Mouse (Mus musculus) regulatory T cell (primary cell): ENCODE data around the gene Itprip.

ENCODE experiments used
- in situ Hi-C: fragments of 300-600 bp; cut with MboI, MseI; formaldehyde crosslinking; loops from one replicate; pipeline ENCODE4 v1.15.1; 2025; ENCODE audit warnings: high pct_unique_total_duplicates

Itprip gene

GRCm38 (mm10) chr19:47915251-47915650, 3.8 kb downstream of the Itprip start:
- in situ Hi-C loops, result no loop called here

DNA sequence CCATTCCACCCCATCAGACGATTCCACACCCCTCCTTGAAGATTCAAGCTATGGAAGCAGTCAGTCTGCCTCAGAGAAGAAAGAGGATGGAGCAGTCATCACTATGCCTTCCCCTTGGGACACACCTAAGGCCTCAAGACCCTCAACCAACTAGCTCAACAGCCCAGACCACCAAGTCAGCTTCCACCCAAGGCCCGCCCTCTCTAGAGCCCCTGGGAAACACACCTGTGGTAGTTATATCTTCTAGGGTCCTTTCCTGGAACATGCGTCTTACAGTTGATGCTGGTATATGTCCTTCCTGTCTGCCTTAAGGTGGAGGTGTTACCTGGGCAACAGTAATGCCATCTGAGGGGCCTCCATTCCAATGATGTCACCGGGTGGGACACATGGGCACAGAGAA, 4.9 kb downstream of the Itprip start:
- in situ Hi-C loops, result no loop called here

DNA sequence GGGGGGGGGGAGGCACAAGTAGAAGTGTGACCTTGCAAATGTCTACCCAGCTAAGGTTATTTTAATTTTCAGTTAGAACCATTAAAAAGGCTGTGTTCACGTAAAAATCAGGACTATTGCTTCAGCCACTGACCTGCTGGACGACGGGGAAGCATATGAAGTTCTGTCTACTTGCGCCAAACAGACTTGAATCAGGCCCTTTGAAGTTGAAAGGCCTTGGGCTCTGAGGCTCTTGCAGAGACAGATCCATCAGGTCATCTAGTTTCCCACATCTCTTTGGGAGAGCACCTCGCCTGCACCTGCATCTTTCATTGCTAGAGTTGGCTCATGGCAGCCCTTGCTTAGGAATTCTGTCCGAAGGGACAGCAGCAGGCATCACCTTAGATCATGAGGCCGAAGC, 5.8 kb downstream of the Itprip start:
- in situ Hi-C loops, result no loop called here

DNA sequence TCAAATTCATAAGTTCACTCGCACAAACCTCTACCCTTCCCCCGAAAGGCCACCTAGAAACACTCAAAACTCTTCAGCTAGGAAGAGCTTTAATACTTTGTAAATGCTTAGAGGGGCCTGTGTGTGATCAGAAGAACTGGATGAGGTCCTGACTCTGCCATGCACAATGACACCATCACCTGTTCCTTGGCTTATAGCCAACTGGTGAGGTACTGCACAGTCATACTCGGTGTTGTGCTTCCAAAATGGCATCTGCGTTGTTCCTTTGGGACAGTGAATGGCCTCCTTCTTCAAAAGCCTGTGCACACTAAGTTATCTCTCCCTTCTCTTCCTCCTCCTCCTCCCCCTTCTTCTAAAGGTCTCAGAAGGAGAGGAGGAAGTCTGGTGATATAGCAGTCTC, 8.3 kb downstream of the Itprip start:
- in situ Hi-C loops, result no loop called here

- in situ Hi-C loops, result no loop called here
These were observed 8.9 kb downstream of the Itprip start for GRCm38 (mm10) chr19:47910117-47910618.

- in situ Hi-C loops, result no loop called here
These were observed 9.5 kb downstream of the Itprip start for GRCm38 (mm10) chr19:47909387-47910116.

- in situ Hi-C loops, result no loop called here
These were observed 10.1 kb downstream of the Itprip start for GRCm38 (mm10) chr19:47908961-47909371.

DNA sequence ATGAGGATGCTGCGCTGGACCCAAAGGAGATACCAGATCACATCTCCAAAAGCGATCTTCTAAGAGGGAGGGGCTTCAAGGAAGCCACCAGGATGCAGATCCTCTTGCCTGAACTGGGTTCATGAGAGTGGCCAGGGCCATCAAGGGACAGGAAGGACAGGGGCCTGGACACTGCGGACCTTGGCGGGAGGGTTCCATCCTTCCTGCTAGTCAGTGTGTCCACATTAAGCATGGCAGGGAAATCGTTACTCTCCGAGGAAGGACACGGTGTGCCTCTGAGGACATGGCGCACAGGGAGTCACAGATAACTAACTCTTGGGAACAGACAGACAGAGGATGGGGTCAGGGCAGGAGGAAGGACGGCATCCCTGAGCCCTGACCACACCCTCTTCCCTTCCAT, 11.5 kb downstream of the Itprip start:
- in situ Hi-C loops, result no loop called here

- in situ Hi-C loops, result no loop called here
These were observed 13.5 kb downstream of the Itprip start for GRCm38 (mm10) chr19:47905603-47906002.

- in situ Hi-C loops, result no loop called here
These were observed 14.0 kb downstream of the Itprip start for GRCm38 (mm10) chr19:47905081-47905480.

- in situ Hi-C loops, result no loop called here
These were observed 15.4 kb downstream of the Itprip start for GRCm38 (mm10) chr19:47903679-47904078.

GRCm38 (mm10) chr19:47902316-47903201, 16.5 kb downstream of the Itprip start:
- in situ Hi-C loops, result no loop called here

DNA sequence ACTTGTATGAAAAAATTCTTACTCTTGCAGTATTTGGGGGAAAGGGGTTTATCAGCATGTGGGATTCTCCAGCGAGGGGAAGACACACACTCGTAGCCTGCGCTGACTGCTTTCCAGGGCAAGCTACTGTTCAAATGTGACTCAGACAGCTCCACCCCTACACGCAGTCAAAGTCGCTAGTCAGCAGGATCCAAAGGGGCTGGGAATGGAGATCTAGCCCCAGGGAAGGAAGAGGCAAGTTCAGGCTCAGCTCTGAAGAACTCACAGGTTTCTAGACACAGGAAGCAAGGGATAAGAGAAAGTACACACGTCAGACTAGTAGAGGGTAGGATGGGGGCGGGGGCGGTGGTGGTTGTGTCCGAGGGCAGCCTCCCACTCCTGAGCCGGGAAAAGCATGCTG, 18.5 kb downstream of the Itprip start:
- in situ Hi-C loops, result no loop called here

- in situ Hi-C loops, result no loop called here
These were observed 19.1 kb downstream of the Itprip start for GRCm38 (mm10) chr19:47900012-47900411.

- in situ Hi-C loops, result no loop called here
These were observed 20.5 kb downstream of the Itprip start for GRCm38 (mm10) chr19:47898472-47899079.

GRCm38 (mm10) chr19:47893092-47893491, 26.0 kb downstream of the Itprip start:
- in situ Hi-C loops, result no loop called here

DNA sequence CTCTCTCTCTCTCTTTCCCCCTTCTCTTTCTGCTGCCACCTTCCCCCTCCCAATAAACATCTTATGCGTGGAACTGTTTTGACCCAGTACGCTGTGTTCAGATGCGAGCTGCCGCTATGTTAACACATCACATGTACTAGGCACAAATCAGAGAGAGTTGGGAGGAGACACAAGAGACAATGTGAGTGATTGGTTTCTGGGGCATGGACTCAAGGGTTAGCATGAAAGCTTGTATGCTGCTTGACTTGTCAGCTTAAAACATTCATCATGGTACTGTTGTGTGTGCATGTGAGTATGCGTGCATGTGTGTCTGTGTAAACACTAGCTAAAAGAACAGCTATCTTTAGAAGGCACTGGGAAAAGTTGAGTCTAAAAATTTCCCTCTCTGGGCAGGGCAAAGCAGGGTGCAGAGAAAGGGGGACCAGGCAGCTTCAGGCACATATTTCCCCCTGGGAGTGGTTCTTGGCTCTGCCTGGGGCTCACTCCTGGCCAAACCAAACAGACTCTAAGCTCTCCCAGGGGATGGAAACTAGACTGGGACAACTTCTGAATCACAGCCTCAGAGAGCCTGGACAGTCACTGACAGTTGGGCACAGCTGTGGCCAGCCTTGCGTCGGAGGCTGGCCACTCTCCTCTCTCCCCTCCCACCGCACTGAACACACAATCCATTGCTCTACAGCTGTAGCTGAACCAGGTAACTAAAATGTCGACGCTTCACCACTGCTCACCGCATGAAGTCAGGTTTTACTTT, 27.4 kb downstream of the Itprip start:
- in situ Hi-C loops, result no loop called here

DNA sequence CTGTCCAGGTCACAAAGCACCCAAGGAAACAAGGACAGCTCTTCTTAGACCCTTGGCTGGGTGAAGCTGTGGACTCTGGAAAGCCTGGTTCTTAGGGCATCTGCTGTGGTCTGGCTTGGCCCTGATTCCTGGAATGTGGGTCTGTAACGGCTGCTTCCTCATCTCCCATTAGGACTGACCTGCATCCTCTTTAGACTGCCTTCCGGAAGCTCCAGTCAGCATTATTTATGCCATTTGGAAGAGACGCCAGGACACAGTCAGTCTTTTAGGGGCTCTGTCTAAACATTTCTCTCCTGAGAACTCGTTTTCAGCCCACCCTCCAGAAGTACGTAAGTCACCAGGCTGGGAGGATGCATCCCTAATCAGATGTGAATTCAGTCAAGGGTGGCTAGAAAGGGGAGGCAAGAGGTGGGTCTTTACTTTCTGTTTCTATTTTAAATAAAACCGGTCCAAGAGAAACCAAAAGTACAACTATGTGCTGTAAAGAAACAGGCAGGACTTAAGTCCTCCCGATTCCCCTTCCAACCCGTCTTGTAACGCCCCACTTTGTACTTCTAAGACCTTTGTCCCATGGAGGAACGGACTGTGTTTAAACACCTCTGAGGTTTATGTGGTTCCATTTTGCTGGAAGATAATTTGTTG, 28.5 kb downstream of the Itprip start:
- in situ Hi-C loops, result no loop called here

GRCm38 (mm10) chr19:47888037-47888436, 31.1 kb downstream of the Itprip start:
- in situ Hi-C loops, result no loop called here

- in situ Hi-C loops, result no loop called here
These were observed 31.7 kb downstream of the Itprip start for GRCm38 (mm10) chr19:47887417-47887816.

- in situ Hi-C loops, result no loop called here
These were observed 32.5 kb downstream of the Itprip start for GRCm38 (mm10) chr19:47886617-47887016.
